Mouse (Mus musculus): ENCODE results near the gene Pbxip1. TPM values are rescaled to one million over a fixed set of nuclear protein-coding genes. Genes with fewer than 3 reads are reported as not detected.

Pbxip1 gene
- polyA plus RNA-seq, 1 experiment from 2014 or later, result 14.1 TPM

DNA sequence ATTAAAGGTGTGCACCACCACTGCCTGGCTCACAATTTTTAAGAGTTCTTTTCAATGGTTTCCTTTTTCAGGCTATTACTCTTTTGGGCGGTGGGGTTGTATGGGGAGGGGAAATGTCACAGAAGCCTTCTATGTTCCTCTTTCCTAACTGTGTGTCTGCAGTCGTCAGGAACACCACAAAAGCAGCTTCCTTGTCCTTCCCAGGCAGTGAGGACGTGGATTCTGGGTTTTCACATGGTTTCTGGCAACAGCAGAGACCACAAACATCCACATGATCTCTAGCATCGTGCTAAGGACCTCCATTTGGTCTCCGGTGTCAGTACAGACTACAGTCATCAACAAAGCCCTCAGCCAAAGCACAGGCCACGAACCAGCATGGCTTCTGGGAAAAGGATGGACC, 37.3 kb downstream of the Pbxip1 start:
- WGBS, result 79% methylated on average over 6 of the region's 6 CpGs

GRCm38 (mm10) chr3:89479055-89479454, 42.5 kb downstream of the Pbxip1 start:
- Histone ChIP-seq H3K9ac (replicated peaks) (no peak overlapping the region), H3K27me3 (no peaks in the 10 kb centered on the region), H3K4me1 (replicated peaks) (no peaks in the 10 kb centered on the region), H3K4me3 (replicated peaks) (no peak overlapping the region), H3K9me3 (no peaks in the 10 kb centered on the region), H3K4me2 (replicated peaks) (no peak overlapping the region), H3K27ac (no peak overlapping the region), H3K36me3 (no peaks in the 10 kb centered on the region)
- ATAC-seq, result no peak
- WGBS, result 82% methylated on average over 6 of the region's 6 CpGs

More for the DNA sequence above, 37.3 kb downstream of the Pbxip1 start:
- Histone ChIP-seq H3K27ac (no peak overlapping the region), H3K4me2 (replicated peaks) (no peak overlapping the region), H3K36me3 (peaks cover 13% of the 10 kb centered on the region), H3K4me1 (replicated peaks) (no peaks in the 10 kb centered on the region), H3K9me3 (no peaks in the 10 kb centered on the region), H3K27me3 (no peaks in the 10 kb centered on the region), H3K4me3 (replicated peaks) (no peak overlapping the region), H3K9ac (replicated peaks) (no peak overlapping the region)
- ATAC-seq, result no peak

- Histone ChIP-seq H3K36me3 (no peaks in the 10 kb centered on the region), H3K4me3 (replicated peaks) (no peak overlapping the region), H3K9ac (replicated peaks) (no peak overlapping the region), H3K27me3 (peaks cover 5% of the 10 kb centered on the region; the same call in 1 of the 2 replicates), H3K9me3 (no peaks in the 10 kb centered on the region), H3K27ac (no peak overlapping the region), H3K4me1 (replicated peaks) (no peaks in the 10 kb centered on the region), H3K4me2 (replicated peaks) (no peak overlapping the region)
- ATAC-seq, result no peak
- 43% methylated on average over 2 of the region's 2 CpGs for WGBS
Observed at GRCm38 (mm10) chr3:89481488-89481887, 45.0 kb downstream of the Pbxip1 start.

DNA sequence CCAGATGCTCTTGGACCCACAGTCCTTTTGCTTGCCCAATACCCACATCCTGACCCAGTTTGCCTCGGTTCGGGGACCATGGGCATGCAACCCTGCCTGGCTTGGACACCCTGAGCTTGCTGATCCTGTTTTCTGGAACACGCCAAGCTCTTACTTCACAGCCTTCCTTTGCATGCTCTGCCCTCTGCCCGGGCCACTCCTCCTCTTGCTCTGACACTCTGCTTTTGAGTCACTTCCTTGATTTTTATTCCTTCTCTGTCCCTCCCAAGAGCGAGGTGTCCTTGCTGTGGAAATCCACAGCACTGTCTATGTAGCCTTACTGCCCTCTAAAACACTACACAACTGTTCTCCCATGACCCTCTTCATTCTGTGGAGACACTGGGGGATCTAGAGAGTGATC, 45.7 kb downstream of the Pbxip1 start:
- H3K9me3 ChIP-seq, result no peaks in the 10 kb centered on the region
- 86% methylated on average over 5 of the region's 5 CpGs for WGBS
- no peak for ATAC-seq

GRCm38 (mm10) chr3:89484766-89485524, 48.4 kb downstream of the Pbxip1 start:
- H3K4me2 ChIP-seq (replicated peaks), result no peak overlapping the region

More for the DNA sequence above, 45.7 kb downstream of the Pbxip1 start:
- H3K27me3 ChIP-seq, result peaks cover 7% of the 10 kb centered on the region; the same call in 1 of the 2 replicates
- no peak overlapping the region for H3K4me2 ChIP-seq (replicated peaks)
- H3K9ac ChIP-seq (replicated peaks), result no peak overlapping the region
- no peak overlapping the region for H3K4me3 ChIP-seq (replicated peaks)
- no peak overlapping the region for H3K27ac ChIP-seq
- no peaks in the 10 kb centered on the region for H3K36me3 ChIP-seq
- H3K4me1 ChIP-seq (replicated peaks), result no peaks in the 10 kb centered on the region

GRCm38 (mm10) chr3:89486111-89486510, 49.6 kb downstream of the Pbxip1 start:
- H3K4me2 ChIP-seq (replicated peaks), result no peak overlapping the region
- H3K36me3 ChIP-seq, result no peaks in the 10 kb centered on the region
- no peak overlapping the region for H3K9ac ChIP-seq (replicated peaks)
- no peak overlapping the region for H3K27ac ChIP-seq
- no peak overlapping the region for H3K4me3 ChIP-seq (replicated peaks)
- no peaks in the 10 kb centered on the region for H3K4me1 ChIP-seq (replicated peaks)
- 85% methylated on average over 8 of the region's 8 CpGs for WGBS
- H3K9me3 ChIP-seq, result no peaks in the 10 kb centered on the region
- no peak for ATAC-seq
- H3K27me3 ChIP-seq, result peaks cover 9% of the 10 kb centered on the region; the same call in 1 of the 2 replicates

More at GRCm38 (mm10) chr3:89484766-89485524, 48.4 kb downstream of the Pbxip1 start:
- H3K9me3 ChIP-seq, result no peaks in the 10 kb centered on the region
- ATAC-seq, result peak; percentile 77
- H3K9ac ChIP-seq (replicated peaks), result no peak overlapping the region
- H3K27ac ChIP-seq, result no peak overlapping the region
- H3K27me3 ChIP-seq, result peaks cover 9% of the 10 kb centered on the region; the same call in 1 of the 2 replicates
- H3K36me3 ChIP-seq, result no peaks in the 10 kb centered on the region
- H3K4me3 ChIP-seq (replicated peaks), result no peak overlapping the region
- WGBS, result 22% methylated on average over 24 of the region's 24 CpGs
- no peaks in the 10 kb centered on the region for H3K4me1 ChIP-seq (replicated peaks)

DNA sequence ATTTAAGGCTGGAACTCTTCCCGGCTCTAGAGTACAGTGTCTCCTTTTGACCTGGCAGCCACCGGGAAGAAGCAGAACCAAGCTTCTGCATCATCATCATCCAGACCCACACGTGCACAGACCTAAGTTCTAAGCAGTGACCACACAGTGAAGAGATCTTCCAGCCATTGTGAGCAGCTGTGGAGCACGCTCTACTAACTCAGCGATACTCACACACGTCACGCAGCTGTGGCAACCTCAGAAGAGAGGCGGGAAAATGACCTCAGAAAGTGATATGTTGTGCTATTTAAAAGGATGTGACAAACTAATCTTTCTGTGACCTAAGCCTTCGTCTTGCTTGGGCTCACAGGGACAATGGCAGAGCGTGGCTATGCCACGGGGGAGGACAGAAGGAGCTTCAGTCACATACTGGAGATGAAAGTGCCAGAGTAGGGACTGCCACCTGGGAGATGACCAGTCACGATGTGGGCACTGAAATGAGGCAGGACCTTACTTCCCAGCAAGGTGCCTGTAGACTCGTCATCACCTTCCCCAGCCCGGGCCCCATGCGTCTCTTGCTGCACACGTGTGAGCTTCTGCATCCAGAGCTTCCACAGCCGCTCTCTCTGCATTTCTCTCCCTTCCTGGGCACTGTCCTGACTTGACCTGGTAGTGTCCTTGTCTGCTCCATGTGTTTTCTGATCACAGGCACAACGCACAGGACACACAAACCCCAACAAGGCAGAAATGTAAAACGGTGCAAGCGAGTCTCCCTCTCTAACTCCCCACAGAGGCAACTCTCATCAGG, 50.6 kb downstream of the Pbxip1 start:
- peaks cover 9% of the 10 kb centered on the region; the same call in 1 of the 2 replicates for H3K27me3 ChIP-seq
- H3K4me3 ChIP-seq (replicated peaks), result no peak overlapping the region
- H3K9me3 ChIP-seq, result no peaks in the 10 kb centered on the region
- no peaks in the 10 kb centered on the region for H3K36me3 ChIP-seq
- no peak overlapping the region for H3K4me2 ChIP-seq (replicated peaks)
- WGBS, result 53% methylated on average over 20 of the region's 20 CpGs
- no peak for ATAC-seq
- H3K4me1 ChIP-seq (replicated peaks), result no peaks in the 10 kb centered on the region
- no peak overlapping the region for H3K9ac ChIP-seq (replicated peaks)
- no peak overlapping the region for H3K27ac ChIP-seq

DNA sequence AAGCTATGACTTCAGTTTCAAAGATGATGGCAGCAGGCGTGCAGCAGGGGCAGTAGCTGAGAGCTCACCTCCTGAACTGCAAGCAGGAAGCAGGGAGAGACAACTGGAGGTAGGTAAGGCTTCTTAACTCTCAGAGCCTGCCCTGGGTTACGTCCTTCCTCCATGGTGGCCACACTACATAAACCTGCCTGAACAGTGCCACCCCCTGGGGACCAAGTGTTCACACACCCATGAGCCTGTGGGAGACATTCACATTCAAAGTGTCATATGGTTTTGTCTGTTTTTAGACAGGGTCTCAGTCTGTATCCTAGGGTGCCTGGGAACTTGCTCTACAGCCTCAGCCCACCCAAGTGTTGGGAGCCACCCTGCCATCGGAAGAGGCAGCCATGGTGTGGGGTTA, 54.3 kb downstream of the Pbxip1 start:
- 91% methylated on average over 3 of the region's 3 CpGs for WGBS

DNA sequence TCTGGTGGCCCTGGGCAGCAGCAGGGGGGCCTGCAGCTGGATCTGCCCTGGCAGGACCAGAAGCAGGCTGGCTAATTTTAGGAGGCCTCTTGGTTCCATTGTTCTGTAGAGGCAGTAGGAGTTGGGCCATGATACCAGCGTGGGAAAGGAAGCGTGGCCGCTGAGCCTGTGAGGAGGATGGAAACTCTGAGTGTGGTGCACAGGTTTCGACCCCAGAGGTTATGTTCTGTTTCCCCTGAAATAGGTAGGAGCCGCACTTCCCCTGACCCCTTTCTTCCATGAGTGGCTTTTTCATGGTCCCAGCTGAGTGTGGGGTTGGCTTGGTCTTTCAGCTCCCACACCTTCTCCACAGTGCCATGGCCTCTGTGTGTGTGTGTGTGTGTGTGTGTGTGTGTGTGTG, 55.1 kb downstream of the Pbxip1 start:
- Histone ChIP-seq H3K27ac (no peak overlapping the region), H3K4me3 (replicated peaks) (no peak overlapping the region), H3K27me3 (0 out of 2 replicates have a peak, but pooled peaks cover 4% of the 10 kb centered on the region), H3K9me3 (no peaks in the 10 kb centered on the region), H3K9ac (replicated peaks) (no peak overlapping the region), H3K4me1 (replicated peaks) (peaks cover 6% of the 10 kb centered on the region; the same call in 1 of the 2 replicates), H3K36me3 (no peaks in the 10 kb centered on the region), H3K4me2 (replicated peaks) (no peak overlapping the region)
- WGBS, result 94% methylated on average over 5 of the region's 5 CpGs
- ATAC-seq, result no peak

More for the DNA sequence above, 54.3 kb downstream of the Pbxip1 start:
- H3K4me3 ChIP-seq (replicated peaks), result no peak overlapping the region
- no peak overlapping the region for H3K27ac ChIP-seq
- peaks cover 6% of the 10 kb centered on the region; the same call in 1 of the 2 replicates for H3K4me1 ChIP-seq (replicated peaks)
- no peak overlapping the region for H3K9ac ChIP-seq (replicated peaks)
- 0 out of 2 replicates have a peak, but pooled peaks cover 7% of the 10 kb centered on the region for H3K27me3 ChIP-seq
- ATAC-seq, result no peak
- no peaks in the 10 kb centered on the region for H3K9me3 ChIP-seq
- H3K36me3 ChIP-seq, result no peaks in the 10 kb centered on the region
- H3K4me2 ChIP-seq (replicated peaks), result no peak overlapping the region

GRCm38 (mm10) chr3:89492701-89493151, 56.2 kb downstream of the Pbxip1 start:
- Histone ChIP-seq H3K4me3 (replicated peaks) (no peak overlapping the region), H3K27ac (no peak overlapping the region), H3K36me3 (no peaks in the 10 kb centered on the region), H3K4me1 (replicated peaks) (peaks cover 6% of the 10 kb centered on the region; the same call in 1 of the 2 replicates), H3K9me3 (no peaks in the 10 kb centered on the region), H3K4me2 (replicated peaks) (no peak overlapping the region), H3K27me3 (no peaks in the 10 kb centered on the region), H3K9ac (replicated peaks) (no peak overlapping the region)
- no peak for ATAC-seq
- 49% methylated on average over 8 of the region's 8 CpGs for WGBS

- WGBS, result 87% methylated on average over 5 of the region's 5 CpGs
- Histone ChIP-seq H3K36me3 (no peaks in the 10 kb centered on the region), H3K9ac (replicated peaks) (no peak overlapping the region), H3K4me2 (replicated peaks) (no peak overlapping the region), H3K27ac (no peak overlapping the region), H3K27me3 (no peaks in the 10 kb centered on the region), H3K4me1 (replicated peaks) (peaks cover 6% of the 10 kb centered on the region; the same call in 1 of the 2 replicates), H3K9me3 (no peaks in the 10 kb centered on the region), H3K4me3 (replicated peaks) (no peak overlapping the region)
- ATAC-seq, result no peak
Observed at GRCm38 (mm10) chr3:89494630-89495029, 58.1 kb downstream of the Pbxip1 start.

DNA sequence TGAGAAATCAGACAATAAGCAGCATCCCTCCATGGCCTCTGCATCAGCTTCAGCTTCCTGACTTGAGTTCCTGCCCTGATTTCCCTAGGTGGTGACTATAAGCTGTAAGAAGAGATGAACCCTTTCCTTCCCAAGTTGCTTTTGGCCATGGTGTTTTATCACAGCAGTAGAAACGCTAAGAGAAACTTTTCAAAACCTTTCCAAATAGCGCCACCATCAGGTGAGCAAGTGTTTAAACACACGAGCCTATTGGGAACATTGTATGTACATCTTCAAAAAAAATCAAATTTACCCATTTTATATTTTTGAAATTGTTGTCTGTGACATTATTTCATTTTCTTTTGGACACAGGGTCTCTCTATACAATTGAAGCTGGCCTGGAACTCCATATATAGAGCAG, 59.9 kb downstream of the Pbxip1 start:
- 74% methylated on average over 3 of the region's 3 CpGs for WGBS

More for the DNA sequence above, 59.9 kb downstream of the Pbxip1 start:
- ATAC-seq, result no peak
- no peaks in the 10 kb centered on the region for H3K9me3 ChIP-seq
- peaks cover 6% of the 10 kb centered on the region; the same call in 1 of the 2 replicates for H3K4me1 ChIP-seq (replicated peaks)
- H3K36me3 ChIP-seq, result no peaks in the 10 kb centered on the region
- H3K4me2 ChIP-seq (replicated peaks), result no peak overlapping the region
- no peak overlapping the region for H3K4me3 ChIP-seq (replicated peaks)
- no peak overlapping the region for H3K9ac ChIP-seq (replicated peaks)
- H3K27me3 ChIP-seq, result no peaks in the 10 kb centered on the region
- no peak overlapping the region for H3K27ac ChIP-seq
